Mouse (Mus musculus): Measurements from ENCODE around the gene Gm29666.

GRCm38 (mm10) chr15:84964771-84965170, 44.9 kb upstream of the Gm29666 start:
- TF ChIP-seq POLR2A (IDR thresholded peaks at IDR 0.05; ENCODE audit: low read depth, low read length): no peak
- TF ChIP-seq CTCF (IDR thresholded peaks at IDR 0.05; ENCODE audit: extremely low read depth, insufficient read length, insufficient replicate concordance, low read depth, low read length): no peak
